Mouse (Mus musculus): Measurements from ENCODE around the gene Dcun1d5. TPM values are rescaled to one million over a fixed set of nuclear protein-coding genes. Genes with fewer than 3 reads are reported as not detected.

Gene Dcun1d5
- total RNA-seq (2023), result 34.5 and 41.4 TPM in 2 replicates

DNA sequence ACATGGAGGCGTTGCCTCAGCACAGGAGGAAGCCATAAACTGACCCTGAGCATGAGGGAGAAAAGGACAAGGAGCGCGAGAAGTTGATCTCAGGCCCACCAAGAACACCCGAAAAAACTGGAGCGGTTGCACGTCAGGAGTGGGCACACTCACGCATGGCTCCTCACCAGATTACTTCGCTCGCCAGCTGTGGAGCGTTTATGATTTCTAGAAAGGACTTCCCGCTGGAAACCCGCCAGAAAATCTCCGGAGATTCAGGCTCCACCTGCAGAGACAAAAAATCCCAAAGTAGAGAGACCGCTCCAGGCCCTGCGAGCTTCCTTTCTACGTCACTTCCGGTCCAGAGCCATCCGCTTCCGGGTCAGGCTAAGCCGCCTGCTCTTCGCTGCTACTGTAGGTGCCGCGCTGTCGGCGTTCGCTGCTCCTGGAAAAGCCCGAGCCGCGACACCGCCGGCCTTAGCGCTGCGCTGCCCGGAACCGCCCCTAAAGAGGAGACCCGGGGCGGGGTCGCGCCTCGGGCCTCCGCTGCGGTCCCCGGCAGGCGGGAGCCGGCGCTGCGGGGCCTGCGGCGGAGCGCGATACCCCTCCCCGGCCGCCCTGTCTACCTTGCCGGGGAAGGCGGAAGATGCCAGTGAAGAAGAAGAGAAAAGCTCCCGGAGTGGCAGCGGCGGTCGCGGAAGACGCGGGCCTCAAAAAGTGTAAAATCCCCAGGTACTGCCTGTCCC is at the start of gene Dcun1d5, which contains the start of gene Dync2h1:
Gene Dcun1d5 (plus strand): TSS at position 349 of the 725 bp plus-strand sequence.
Gene Dync2h1 (minus strand): TSS at position 275 of the 725 bp plus-strand sequence.

Other genes with a start within 250 kb of the Dcun1d5 start
- 2.0 and 2.6 TPM in 2 replicates for gene Dync2h1, start 74 bp upstream of the Dcun1d5 start, total RNA-seq (2023)
- gene Mmp13, start 88.0 kb downstream of the Dcun1d5 start, total RNA-seq (2023), result 0.23 TPM in 1 of 2 replicates, not detected in the other
- not detected in 2 replicates for gene Mmp12, start 159.9 kb downstream of the Dcun1d5 start, total RNA-seq (2023)
- not detected in 2 replicates for gene Mmp1b, start 203.5 kb downstream of the Dcun1d5 start, total RNA-seq (2023)

Data from neutrophil, adult 65 days (primary cell).